Mouse (Mus musculus) urinary bladder, postnatal 10 days (tissue): ENCODE results near the gene Ctnnd1.
"Not testable (repeated sequence)": the region's sequence is repeated elsewhere in the genome, so short reads cannot be mapped to it uniquely, and the experiment has no call there.

Experiments used
- DNase-seq: peaks from one replicate; pipeline ENCODE4 v3.0.0; 2022; ENCODE audit warnings: low spot score

Gene Ctnnd1

DNA sequence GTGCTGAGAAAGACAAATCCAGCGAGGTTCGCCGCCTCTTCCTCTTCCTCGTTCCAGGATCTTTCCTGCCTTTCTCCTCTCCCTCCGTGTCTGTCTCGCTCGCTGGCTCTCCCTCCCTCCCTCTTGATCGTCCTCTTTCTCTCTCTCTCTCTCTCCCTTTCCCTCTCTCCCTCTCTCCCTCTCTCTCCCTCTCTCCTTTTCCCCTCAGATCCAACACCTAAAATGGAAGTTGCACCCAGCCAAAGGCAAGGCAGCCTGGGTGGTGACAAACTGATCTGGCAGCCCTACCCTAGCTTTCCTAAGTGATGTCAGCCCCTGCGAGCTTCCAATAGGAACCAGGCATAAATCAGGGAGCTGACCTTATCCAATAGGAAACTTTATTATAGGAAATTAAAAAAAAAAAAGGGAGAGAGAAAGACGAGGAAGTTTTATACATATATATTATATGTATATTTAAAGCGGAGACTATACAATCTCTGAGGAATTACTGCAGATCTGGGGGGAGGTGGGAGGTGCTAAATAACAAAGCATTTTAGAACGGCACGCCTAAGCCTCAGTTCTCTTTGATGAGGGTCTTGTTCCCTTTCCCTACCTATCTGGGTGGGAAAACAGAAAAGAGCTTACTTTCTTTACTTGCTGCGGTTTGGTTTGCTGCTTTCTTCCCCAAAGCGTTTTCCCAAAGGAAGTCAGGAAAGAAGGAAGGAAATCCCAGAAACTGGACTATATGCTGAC, at the start of gene Ctnnd1:
Ctnnd1 (minus strand) TSS at position 302 of the 732 bp plus-strand sequence.
- DNase-seq: peak; percentile 34

DNA sequence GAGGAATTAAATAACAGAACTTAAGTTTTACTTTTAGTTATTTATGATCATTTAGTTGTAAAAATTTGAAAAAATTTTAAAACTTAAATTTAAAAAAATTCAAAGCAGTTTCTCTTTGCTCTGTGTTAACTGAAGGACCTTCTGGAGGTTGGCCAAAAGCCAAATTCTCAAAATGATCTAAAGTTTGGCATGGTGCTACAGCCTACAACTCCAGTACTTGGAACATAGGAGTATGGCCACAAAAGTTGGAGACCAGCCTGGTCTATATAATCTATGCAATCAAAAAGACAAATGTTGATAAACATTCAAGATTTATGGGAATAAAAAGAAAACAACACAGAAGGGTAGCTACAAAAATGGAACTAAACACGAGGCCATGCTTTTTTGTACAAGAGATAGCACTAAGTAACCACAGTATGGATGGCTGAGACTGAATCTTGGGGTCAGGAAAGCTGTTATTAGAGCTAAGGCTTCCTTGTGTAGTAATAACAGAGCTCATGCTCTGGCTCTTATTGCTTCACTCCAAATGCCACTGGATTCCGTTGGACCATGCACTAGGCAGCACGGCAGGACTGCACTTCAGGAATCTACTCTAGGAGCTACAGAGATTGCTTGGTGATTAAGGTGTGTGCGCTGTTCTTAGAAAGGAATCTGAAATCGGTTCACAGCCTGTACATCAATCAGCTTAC, 44.6 kb upstream of the Ctnnd1 start:
- no peak for DNase-seq

DNA sequence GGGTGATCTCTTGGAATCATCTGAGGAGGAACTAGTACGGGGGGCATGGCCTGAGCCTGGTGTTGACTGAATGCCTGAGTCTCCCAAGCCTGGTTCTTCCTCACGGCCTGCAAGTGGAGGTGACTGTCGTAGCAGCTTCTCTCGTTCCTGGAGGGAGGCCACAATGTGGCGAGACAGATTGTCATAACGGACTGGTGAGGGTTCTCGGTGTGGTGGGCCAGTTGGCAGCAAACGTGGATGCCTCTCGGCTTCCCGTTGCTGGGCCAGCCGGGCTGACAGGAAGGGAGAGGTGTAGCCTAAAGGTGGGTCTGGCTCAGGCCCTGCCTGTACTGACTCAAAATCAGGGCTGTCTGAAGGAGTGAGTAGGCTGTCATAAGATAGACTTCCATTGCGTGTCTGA, 39.5 kb upstream of the Ctnnd1 start:
- DNase-seq: no peak

DNA sequence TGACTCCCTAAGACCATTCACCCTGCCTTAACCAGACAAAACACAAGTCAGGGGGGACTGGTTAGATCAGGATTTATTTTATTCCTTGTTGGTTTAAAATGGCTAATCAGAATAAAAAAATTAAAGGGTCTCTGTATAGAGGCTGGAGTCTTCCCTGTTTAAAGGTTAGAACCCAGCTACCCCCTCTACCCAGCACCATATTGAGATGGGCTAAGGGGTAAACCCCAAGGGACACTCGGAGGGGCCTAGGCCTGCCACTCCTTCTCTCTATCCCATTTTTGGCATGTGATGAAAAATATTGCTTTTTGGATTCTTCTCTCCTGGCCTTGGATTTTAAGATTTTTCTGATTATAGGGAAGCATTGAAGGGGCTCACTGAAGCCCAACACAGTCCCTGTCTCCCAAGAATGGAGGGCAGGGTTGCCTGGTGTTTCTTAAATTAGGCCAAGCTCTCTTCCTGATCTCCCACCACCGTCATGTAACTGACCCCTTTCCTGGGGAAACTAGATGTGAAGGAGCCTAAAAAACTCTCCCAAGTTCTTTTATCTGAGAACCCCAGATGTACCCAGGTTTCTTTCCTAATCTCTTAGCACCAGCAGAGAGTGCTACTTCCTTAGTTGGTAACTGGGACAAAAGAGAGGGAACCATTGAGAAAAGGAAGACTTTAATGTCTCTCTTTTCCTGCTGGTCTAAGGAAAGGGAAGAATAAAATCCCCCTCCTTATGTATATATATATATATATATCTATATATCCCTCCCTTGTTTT, 37.7 kb upstream of the Ctnnd1 start:
- no peak for DNase-seq

DNA sequence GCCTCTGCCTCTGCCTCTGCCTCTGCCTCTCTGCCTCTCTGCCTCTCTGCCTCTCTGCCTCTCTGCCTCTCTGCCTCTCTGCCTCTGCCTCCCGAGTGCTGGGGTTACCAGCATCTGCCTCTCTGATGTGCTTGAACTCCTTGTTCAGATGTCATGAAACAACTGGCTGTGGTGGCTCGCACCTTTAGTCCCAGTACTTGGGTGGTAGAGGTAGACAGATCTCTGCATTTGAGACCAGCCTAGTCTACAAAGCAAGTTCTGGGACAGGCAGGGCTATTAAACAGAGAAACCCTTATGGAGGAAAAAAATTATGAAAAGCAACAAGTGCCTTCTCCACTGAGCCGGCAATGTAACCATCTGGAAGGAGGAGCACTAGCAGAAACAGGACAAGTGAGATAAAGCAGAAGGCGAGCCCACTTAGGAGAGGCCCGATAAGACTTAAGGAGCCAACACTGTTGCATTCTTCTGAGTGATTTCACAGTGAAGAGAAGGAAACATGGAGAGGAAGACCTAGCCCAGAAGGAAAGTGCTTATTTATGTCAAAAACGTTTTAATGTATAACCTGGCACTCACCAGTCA, 32.1 kb upstream of the Ctnnd1 start:
- DNase-seq: no peak

DNA sequence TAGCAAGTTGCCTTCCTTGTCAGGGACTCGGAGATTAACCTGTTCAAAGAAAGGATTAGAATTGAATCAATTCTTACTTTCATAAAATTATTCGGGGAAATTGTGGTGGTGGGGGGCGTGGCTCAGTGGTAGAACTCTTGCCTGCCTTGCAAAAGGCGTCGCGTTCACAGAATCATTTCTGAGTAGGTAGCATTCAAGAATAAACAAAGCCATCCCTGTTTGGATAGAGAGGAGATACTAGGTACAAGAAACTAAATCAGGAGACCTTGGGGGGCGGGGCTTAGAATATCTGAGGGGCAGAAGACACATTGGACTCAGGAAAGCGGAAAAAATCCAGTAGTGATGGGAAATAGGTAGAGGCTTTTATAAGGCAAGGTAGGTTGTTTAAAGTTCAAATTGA, 28.5 kb upstream of the Ctnnd1 start, which contains the start of gene Tmx2:
Tmx2 (minus strand) TSS at position 125 of the 400 bp plus-strand sequence.
- DNase-seq: no peak

DNA sequence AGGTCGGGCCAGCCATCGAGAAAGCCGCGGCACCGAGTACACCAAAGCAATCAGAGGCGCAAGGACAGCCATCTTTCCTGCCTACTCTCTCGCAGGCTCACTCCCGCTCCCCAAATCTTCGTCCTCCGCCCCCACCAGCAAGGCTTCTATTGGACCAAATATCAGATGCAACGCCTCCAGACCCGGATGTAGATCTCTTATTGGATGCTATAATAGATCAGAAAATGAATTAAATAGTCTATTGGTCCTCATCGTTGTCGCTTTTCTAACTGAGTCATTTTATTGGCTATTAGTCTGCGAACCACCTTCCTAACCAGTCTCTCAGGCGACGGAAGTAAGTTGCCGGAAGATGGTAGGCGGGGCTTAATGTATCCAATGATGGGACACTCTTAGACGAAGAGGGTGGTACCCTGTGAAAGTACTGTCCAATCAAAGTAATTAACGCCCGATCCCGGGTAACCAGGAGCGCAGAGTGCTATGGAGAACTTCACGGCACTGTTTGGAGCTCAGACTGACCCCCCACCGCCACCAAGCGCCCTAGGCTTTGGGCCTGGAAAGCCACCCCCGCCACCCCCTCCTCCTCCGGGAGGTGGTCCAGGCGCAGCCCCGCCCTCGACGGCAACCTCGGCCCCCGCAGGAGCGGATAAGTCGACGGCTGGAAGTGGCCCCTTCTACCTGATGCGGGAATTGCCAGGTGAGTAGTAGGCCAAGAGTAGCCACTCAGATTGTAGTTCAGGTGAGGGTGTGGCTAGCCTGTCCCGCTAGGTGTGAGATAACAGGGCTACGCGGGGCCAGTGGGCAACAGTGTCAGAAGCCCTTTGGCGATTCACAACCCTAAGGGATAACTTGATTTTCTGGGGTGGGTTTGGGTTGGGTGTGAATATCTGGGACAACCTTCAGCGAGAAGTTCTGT, 27.7 kb upstream of the Ctnnd1 start, which contains the start of the genes Gm28635 and Med19:
Gm28635 (minus strand) TSS at position 74 of the 913 bp plus-strand sequence.
Med19 (plus strand) TSS at position 435 of the 913 bp plus-strand sequence.
- DNase-seq: peak; percentile 54

DNA sequence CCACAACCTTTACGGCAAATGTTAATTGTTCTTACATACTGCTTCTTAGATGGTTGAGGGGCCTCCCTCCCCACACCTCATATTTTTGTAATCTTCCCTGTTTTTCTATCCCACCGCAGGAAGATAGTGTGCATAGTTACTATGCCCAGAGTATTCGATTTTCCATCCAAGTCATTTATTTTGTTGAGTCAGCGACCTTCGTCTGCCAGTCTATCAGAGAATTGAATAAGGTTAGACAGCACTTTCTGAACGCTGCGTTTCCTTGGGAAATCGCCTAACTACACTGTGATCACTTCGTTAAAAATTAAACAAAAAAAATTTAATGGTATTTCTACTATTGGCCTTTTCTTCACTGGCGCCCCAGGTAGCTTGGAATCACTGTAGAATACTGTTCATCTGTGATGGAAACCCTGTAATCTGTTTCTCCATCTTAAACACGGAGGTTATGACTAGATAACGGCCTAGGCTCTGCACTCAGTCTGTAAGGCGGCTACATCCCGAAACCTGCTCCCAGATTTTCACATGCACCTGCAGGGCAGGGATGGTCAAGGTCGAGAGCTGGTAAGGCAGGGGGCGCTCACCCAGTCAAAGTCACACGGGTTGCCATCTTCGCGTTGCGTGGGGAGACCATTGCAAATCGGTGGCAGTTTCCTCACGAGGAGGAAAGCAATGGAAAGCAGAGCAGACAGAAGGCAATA, 26.9 kb upstream of the Ctnnd1 start:
- no peak for DNase-seq

DNA sequence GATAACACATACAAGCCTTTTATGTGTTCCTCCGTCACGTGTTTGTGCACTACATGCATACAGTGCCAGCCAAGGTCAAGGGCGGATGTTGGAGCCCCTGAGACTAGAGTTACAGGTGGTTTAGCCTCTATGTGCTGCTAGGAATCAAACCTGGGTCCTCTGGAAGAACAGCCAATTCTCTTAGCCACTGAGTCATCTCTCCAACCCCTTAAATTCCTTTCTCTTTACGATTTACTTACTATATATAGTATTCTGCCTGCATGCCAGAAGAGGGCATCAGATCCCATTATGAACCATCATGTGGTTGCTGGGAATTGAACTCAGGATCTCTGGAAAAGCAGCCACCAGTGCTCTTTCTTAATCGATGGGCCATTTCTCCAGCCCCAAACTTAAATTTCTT, 21.0 kb upstream of the Ctnnd1 start:
- not testable (repeated sequence) for DNase-seq

DNA sequence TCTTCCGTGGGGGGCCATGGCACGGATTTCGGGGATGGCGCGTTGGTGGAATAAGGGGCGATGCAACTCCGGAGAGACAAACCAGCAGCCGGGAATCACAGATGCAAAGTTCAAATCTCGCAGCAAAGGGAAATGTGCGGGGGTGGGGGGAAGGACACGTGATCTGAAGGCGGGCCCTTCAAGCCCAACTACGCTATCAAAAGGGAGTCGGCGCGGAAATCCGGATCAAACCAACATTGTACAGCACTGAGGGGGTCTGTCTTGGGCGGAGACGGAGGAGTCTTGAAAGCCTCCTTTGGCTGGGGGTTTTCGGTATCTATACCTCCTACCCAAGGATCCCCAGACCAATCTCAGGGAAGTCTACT, 20.0 kb upstream of the Ctnnd1 start, which contains the start of gene Selenoh:
Selenoh (minus strand) TSS at position 202 of the 365 bp plus-strand sequence.
- peak; percentile 38 for DNase-seq

DNA sequence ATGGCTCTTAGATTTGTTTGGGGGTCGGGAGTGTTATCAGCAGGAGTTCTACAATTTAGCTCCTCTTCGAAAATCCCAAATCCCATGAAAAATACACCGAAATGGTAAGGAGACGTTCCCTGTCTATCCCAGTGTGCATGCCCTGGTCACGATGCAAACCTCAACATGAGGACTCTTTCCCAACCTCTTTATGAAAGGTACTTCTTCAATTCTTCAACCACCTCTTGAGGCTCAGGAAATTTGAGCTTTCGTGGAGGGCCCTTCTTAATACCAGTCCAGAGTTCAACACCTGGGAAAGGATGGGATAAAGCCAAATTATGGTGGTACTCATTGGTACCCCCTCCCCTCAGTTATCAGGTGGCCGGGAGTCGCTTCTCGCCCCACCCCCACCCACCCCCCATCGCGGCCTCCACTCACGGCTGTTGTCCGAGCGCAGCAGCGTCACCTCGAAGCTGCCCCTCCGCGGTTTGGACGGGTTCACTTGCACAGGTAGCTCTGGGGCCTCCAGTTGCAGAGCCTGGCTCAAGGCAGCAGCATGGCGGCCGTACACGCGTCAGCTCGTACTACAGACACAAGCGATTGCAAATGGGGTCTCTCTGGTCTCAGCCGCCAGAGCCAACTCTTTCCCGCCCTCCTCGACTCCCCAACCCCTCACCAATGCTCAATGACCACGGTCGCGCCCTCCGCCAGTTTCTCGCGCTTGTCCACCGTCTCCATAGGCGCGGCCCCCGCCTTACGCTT, 19.4 kb upstream of the Ctnnd1 start:
- DNase-seq: no peak

DNA sequence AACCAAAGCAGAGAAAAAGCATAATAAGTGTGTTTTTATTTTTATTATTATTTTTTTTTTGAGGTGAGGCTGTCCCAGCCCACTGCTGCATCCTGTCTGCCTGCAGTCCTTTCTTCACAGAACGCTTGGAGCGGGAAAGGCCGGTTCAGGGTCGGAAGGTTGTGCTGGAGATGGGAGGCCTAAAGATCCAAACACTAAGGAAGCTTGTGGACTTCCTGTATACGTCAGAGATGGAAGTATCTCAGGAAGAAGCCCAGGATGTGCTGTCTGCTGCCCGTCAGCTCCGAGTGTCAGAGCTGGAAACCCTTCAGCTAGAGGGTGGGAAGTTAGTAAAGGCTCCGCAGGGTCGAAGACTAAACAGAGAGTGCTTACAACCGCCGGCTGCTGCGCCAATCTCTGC, 15.5 kb upstream of the Ctnnd1 start:
- DNase-seq: no peak

DNA sequence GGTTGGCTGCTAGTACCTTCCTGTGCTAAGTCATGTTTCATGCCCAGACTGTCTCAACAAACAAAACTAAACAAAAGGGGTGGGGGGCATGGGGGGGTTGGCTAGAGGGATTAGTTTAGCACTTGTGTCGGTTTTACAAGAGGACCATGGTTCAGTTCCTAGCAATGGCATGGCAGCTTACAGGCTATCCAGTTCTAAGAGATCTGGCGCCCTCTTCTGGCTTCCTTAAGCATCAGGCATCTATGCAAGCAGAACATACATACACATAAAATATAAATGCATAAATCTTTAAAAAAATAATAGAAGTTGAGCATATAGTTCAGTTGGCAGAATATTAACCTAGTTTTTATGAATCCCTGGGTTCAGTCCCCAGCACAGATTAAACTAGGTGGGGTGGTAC, 12.3 kb upstream of the Ctnnd1 start:
- DNase-seq: no peak

DNA sequence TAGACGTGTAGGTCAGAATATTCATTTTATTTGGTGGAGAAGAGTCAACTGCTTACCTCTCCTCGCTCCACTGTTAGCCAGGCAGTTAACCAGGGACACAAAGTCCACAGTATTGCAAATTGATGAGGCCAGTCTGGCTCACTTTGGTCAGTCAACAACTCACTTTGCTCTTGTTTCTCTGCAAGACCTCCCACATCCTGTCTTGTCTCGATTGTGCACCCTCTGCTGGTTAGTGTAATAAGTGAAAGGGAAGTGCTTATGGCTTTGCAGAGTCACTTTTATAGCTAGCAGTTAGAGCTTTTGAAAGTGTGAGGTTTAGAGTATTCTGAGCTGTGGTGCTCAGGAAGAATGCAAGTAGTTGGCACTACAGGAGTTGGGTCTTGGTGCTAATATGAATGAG, 9.7 kb upstream of the Ctnnd1 start:
- no peak for DNase-seq

DNA sequence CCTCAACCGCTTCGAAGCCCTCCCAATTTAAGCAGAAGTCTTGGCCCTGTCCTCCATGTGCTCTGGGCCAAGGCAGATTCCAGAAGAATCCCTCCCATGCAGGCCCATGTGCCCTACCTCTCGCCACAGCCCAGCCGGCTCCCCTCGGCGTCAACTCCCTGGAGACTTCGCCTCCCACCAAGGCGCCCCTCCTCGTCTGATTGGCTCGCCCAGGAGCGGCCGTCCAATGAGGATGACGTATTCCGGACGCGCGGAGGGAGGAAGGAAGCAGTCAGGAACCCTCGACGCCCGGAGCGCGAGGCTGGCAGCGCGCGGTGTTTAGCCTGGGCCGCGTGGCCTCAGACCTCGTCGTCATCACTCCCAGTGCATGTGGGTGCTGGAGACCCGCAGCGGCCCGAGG, 8.2 kb upstream of the Ctnnd1 start, which contains the start of gene Btbd18:
Btbd18 (plus strand) TSS at position 274 of the 400 bp plus-strand sequence.
- DNase-seq: no peak

DNA sequence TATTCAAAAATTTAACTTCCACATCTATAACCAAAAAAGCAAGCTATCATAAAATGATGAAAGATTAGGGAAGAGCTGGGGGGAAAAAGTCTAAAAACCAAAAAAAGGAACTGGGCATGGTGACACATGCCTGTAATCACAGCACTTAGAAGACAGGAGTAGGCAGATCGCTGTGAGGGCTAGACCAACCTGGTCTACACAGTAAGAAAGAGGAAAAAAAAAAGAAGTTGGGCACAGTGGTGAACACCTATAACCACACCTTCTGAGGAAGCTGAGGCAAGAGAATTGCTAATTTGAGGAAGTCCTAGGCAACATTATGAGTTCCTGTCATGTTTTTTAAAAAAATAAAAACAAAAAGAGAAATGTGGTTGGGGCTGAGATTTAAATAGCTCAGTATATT, 5.3 kb upstream of the Ctnnd1 start:
- no peak for DNase-seq

DNA sequence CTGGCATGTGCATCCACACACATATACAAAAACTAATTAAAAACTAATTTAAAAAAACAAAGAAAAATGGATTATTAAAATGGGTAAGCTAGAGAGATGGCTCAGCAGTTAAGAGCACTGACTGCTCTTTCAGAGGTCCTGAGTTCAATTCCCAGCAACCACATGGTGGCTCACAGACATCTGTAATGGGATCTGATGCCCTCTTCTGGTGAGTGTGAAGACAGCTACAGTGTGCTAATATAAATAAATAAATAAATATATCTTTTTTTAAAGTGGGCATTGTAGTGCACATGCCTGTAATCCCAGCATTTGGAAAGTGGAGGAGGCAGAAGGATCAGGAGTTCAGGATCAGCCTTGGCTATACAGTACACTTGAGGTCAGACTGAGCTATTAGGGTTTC, 2.8 kb upstream of the Ctnnd1 start:
- no peak for DNase-seq

DNA sequence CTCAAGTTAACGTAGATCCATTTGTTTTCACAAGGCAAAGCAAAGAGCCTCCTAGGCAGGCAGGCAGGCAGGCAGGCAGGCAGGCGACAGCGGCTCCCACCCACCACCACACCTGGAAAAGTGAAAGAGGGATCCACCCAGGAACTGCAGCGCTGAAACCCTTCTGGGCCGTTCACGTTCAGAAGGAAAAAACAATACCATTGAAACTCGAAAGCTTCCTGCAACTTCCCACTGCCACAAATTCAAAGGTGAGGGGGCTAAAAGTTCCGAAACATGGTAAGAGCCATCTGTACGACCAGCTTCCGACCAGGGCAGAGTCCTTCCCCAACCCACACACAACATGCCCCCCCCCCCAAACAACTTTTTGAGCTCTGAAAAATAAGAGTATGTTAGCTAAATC, 891 bp downstream of the Ctnnd1 start:
- DNase-seq: no peak

DNA sequence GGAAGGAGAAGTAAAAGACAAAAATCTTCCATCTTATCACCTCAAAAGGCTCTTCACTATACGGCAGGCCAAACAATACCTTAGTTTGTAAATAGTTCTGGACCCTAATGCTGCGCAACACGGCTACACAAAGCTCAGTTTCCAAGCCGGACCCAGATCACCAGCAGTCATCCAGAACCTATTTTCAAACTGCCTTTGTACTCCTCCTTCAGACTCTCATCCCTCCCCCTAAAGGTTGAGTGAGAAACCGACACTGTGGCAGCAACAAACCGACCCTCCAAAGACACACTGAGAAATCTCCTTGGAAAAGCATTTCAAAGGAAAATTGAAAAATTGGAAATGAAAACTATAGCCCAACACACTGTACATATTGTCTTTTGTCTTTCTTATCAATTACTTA, 2.2 kb downstream of the Ctnnd1 start:
- no peak for DNase-seq

DNA sequence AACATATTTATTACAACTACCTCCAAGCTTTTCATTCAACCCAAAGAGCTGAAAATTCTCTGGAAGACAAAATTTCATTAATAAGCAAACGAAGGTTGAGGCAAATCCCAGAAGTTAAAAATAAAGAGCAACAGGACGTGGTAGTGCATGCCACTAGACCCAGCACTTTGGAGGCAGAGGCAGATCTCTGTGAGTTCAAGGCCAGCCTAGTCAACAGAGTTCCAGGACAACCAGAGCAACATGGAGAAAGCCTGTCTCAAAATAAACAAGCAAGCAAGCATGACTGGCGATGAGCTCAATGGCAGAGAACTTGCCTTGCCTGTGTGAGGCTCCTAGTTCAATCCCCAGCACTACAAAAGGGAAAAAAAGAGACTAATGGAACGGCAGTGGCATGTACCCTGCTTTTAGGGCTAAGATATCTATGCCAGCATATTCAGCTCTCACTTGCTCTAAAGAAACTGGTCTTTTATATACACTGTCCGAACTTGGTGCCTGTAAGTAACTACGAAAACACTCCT, 3.5 kb downstream of the Ctnnd1 start:
- DNase-seq: no peak
